ENCODE assay signal across 21 mouse cellular contexts in the genomic region with DNA sequence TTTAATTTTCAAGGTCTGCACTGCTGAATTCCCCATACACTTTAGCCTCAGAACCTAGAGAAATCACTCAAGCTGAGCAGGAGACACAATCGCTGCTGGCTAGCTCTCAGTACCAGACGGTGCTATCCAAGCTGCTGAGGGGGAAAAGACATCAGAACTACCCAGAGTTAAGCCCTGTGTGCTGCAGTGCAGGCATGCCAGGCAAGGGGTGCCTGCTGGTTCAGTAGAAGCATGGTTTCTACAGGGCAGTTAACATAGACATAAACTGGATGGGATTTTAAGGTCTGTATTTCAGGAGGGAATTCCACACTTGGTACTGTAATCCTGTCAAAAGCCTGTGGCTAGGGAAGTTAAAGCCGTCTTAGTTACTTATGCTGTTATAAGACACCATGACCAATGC. TPM values are rescaled to one million over a fixed set of nuclear protein-coding genes. Genes with fewer than 3 reads are reported as not detected.
A peak's percentile ranks its signal among the peaks of the same experiment; 100 is the strongest.
DNase-seq lines count a peak whose midpoint lies in the region; ATAC-seq and TF ChIP-seq lines count a peak whose summit lies in the region.
"Had no signal": no experiment of that assay in that cellular context is flagged by ENCODE, and none has a peak within 500 bp of the region (broad histone marks: within the 10 kb centered on the region; RNA-seq: fewer than 3 reads in every experiment).

No protein-coding gene starts in this region.

- intact Hi-C loops in heart, postnatal 10 days (cut with DNase I): no loop called here

- no peak overlapping the region for H3K27ac ChIP-seq in midbrain, embryonic 11.5 days (ENCODE audit: low read depth, low read length)
- no peak overlapping the region for H3K27ac ChIP-seq in midbrain, postnatal 0 days (ENCODE audit: low read depth, low read length)

- no peak overlapping the region for H3K4me3 ChIP-seq in midbrain, embryonic 11.5 days (ENCODE audit: low read depth, low read length)
- H3K4me3 ChIP-seq in midbrain, postnatal 0 days (ENCODE audit: low read depth, low read length): no peak overlapping the region

- no peaks in the 10 kb centered on the region for H3K36me3 ChIP-seq in midbrain, embryonic 11.5 days (ENCODE audit: control insufficient read depth, insufficient read depth, low read length)
- H3K36me3 ChIP-seq in midbrain, postnatal 0 days (ENCODE audit: insufficient read depth, low read length): no peaks in the 10 kb centered on the region
- H3K36me3 ChIP-seq: G1E had no signal

- no peak overlapping the region for H3K9ac ChIP-seq in midbrain, embryonic 11.5 days (ENCODE audit: low read length)
- no peak overlapping the region for H3K9ac ChIP-seq in midbrain, postnatal 0 days (replicated peaks; ENCODE audit: low read length, poor library complexity, severe bottlenecking)

- no peaks in the 10 kb centered on the region for H3K4me1 ChIP-seq in midbrain, embryonic 11.5 days (ENCODE audit: control insufficient read depth, insufficient read depth, low read length)
- H3K4me1 ChIP-seq in midbrain, postnatal 0 days (ENCODE audit: insufficient read depth, low read length): no peaks in the 10 kb centered on the region

- ATAC-seq in midbrain, embryonic 11.5 days (ENCODE audit: low FRiP score): no peak
- ATAC-seq in midbrain, postnatal 0 days (ENCODE audit: low FRiP score): no peak
- ATAC-seq: activated CD4-positive, CD25-positive, alpha-beta regulatory T cell, adult 4 months; CD4-positive, CD25-positive, alpha-beta regulatory T cell, adult 4 months; Patski had no signal

- H3K4me2 ChIP-seq in midbrain, embryonic 11.5 days: no peak overlapping the region
- no peak overlapping the region for H3K4me2 ChIP-seq in midbrain, postnatal 0 days (ENCODE audit: low read depth, low read length, poor library complexity, severe bottlenecking)

- DNase-seq in heart, adult 11 months: peak; percentile 53
- no peak for DNase-seq in heart, postnatal 10 days
- DNase-seq in midbrain, embryonic 11.5 days (ENCODE audit: low spot score, missing footprints): peak; percentile 60
- DNase-seq in midbrain, postnatal 0 days (ENCODE audit: low spot score): no peak
- peak; percentile 40 for DNase-seq in MN1 (ENCODE audit: low spot score)
- DNase-seq in left cerebral cortex, adult 8-10 months (ENCODE audit: low spot score in 2 of 2): no peak
- DNase-seq: adrenal gland, adult 2 months; adrenal gland, adult 8-10 months; adrenal gland, postnatal 10 days; adrenal gland, postnatal 14 days; adrenal gland, postnatal 25 days; adrenal gland, postnatal 36 days; B cell, adult 2 months; cerebellum, adult 11 months; cerebellum, adult 11-12 months; cerebellum, adult 18-20 months; cerebellum, adult 2 months had no signal

- WGBS in midbrain, embryonic 11.5 days: 85% methylated on average over 3 of the region's 3 CpGs
- 79% methylated on average over 3 of the region's 3 CpGs for WGBS in midbrain, postnatal 0 days

- TF ChIP-seq CTCF in midbrain, postnatal 0 days (IDR thresholded peaks at IDR 0.05): no peak

- H3K9me3 ChIP-seq in midbrain, embryonic 11.5 days (ENCODE audit: control insufficient read depth, low read length): no peaks in the 10 kb centered on the region
- H3K9me3 ChIP-seq in midbrain, postnatal 0 days (ENCODE audit: low read length): no peaks in the 10 kb centered on the region

- H3K27me3 ChIP-seq in midbrain, embryonic 11.5 days (ENCODE audit: control insufficient read depth, insufficient read depth, low read length): no peaks in the 10 kb centered on the region
- H3K27me3 ChIP-seq in midbrain, postnatal 0 days (ENCODE audit: insufficient read depth, low read length): no peaks in the 10 kb centered on the region

RNA-seq across cellular contexts. Expression of a gene that starts 45.7 kb away (rescaled TPM):
- total RNA-seq in heart, postnatal 10 days (2021): 10 to 100 TPM; 33.0 to 45.2 TPM
- 110 and 112 TPM in 2 replicates for polyA plus RNA-seq in midbrain, embryonic 11.5 days (2014; fragmentation: Nextera tagmentation; extraction: Ambion mirVana)
- 75.0 and 95.9 TPM in 2 replicates for total RNA-seq in midbrain, postnatal 0 days (2014; rRNA removed)
- polyA plus RNA-seq in midbrain, postnatal 0 days (2015; fragmentation: Nextera tagmentation; extraction: Ambion mirVana): 109 and 122 TPM in 2 replicates
- total RNA-seq in left cerebral cortex, adult 8-10 months (2022): 10 to 100 TPM; 54.4 to 62.8 (median 57.6) TPM

Comparison
In these comparisons a context has a peak if more than half of its experiments do, and no peak if none do; other contexts are left out.
1. DNase-seq: peak in heart, adult 11 months (single experiment), midbrain, embryonic 11.5 days (single experiment) and MN1 (single experiment); none in heart, postnatal 10 days (0 of 2), midbrain, postnatal 0 days (single experiment) and left cerebral cortex, adult 8-10 months (0 of 2).